Mouse (Mus musculus): ENCODE data around the gene Cactin. TPM values are rescaled to one million over a fixed set of nuclear protein-coding genes. Genes with fewer than 3 reads are reported as not detected.

The Cactin gene
- polyA plus RNA-seq, 1 experiment from 2014 or later = 35.9 TPM

- H3K9me3 ChIP-seq (ENCODE audit: control insufficient read depth, low read length) = 0 out of 2 replicates have a peak, but pooled peaks cover 2% of the 10 kb centered on the region
- 95% methylated on average over 21 of the region's 21 CpGs for WGBS
- H3K36me3 ChIP-seq (ENCODE audit: control insufficient read depth, insufficient read depth, low read length) = peaks cover 46% of the 10 kb centered on the region
- no peak for DNase-seq (ENCODE audit: low spot score)
- no peak overlapping the region for H3K4me3 ChIP-seq (ENCODE audit: low read depth, low read length)
- H3K27me3 ChIP-seq (ENCODE audit: control insufficient read depth, insufficient read depth, low read length) = no peaks in the 10 kb centered on the region
- H3K27ac ChIP-seq (replicated peaks; ENCODE audit: low read depth, low read length) = no peak overlapping the region
- H3K9ac ChIP-seq (ENCODE audit: low read length) = no peak overlapping the region
- H3K4me2 ChIP-seq (ENCODE audit: low read depth, severe bottlenecking) = no peak overlapping the region
- ATAC-seq (ENCODE audit: insufficient number of reproducible peaks, low FRiP score, low TSS enrichment, low read depth) = no peak
- no peaks in the 10 kb centered on the region for H3K4me1 ChIP-seq (ENCODE audit: control insufficient read depth, insufficient read depth, low read length)
These were observed 13.8 kb upstream of the Cactin start for GRCm38 (mm10) chr10:81306837-81307682.

DNA sequence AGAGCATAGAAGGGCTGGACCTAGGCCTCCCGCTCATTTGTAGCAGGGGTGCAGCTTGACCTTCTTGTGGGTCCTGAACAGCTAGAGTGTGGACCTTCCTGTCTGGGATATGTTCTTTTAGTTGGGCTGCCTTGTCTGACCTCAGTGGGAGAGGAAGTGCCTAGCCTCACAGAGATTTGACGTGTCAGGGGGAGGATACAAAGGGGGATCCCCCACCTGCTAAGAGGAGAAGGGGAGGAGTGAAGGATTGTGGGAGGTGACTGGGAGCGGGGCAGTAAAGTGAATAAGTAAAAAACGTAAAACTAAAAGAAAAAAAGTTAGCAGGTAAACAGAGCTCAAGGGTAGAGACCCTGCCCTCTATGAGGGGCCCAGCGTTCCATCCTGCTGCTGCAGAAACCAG, 11.3 kb upstream of the Cactin start:
- Histone ChIP-seq H3K4me1 (ENCODE audit: control insufficient read depth, insufficient read depth, low read length) (no peaks in the 10 kb centered on the region), H3K4me2 (ENCODE audit: low read depth, severe bottlenecking) (no peak overlapping the region), H3K27me3 (ENCODE audit: control insufficient read depth, insufficient read depth, low read length) (no peaks in the 10 kb centered on the region), H3K27ac (replicated peaks; ENCODE audit: low read depth, low read length) (no peak overlapping the region), H3K36me3 (ENCODE audit: control insufficient read depth, insufficient read depth, low read length) (peaks cover 50% of the 10 kb centered on the region), H3K9me3 (ENCODE audit: control insufficient read depth, low read length) (0 out of 2 replicates have a peak, but pooled peaks cover 2% of the 10 kb centered on the region), H3K4me3 (ENCODE audit: low read depth, low read length) (no peak overlapping the region), H3K9ac (ENCODE audit: low read length) (no peak overlapping the region)
- WGBS = 86% methylated on average over 5 of the region's 5 CpGs
- ATAC-seq (ENCODE audit: insufficient number of reproducible peaks, low FRiP score, low TSS enrichment, low read depth) (no peak), DNase-seq (ENCODE audit: low spot score) (no peak)

DNA sequence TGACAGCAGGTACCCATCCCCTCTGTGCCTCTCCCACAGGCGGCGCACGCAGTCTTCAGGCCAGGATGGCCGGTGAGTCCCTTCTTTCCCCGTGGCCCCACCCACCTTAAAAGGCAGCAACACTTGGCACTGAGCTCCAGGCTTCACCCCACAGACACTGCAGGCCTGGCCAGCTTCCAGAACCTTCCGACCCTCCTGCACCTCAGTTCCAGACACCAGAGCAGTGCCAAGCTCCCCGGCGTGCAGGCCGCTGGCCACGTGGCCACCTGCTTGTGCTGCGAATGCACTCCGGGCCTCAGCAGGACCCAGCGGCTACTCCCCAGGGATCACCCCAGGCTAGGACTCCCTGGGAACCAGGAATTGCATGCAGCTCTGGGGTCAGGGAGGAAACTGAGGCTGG, 7.3 kb upstream of the Cactin start:
- peaks cover 14% of the 10 kb centered on the region for H3K4me1 ChIP-seq (ENCODE audit: control insufficient read depth, insufficient read depth, low read length)
- DNase-seq (ENCODE audit: low spot score) = no peak
- no peak for ATAC-seq (ENCODE audit: insufficient number of reproducible peaks, low FRiP score, low TSS enrichment, low read depth)
- no peaks in the 10 kb centered on the region for H3K27me3 ChIP-seq (ENCODE audit: control insufficient read depth, insufficient read depth, low read length)
- peaks cover 41% of the 10 kb centered on the region for H3K36me3 ChIP-seq (ENCODE audit: control insufficient read depth, insufficient read depth, low read length)
- H3K9ac ChIP-seq (ENCODE audit: low read length) = no peak overlapping the region
- no peak overlapping the region for H3K4me3 ChIP-seq (ENCODE audit: low read depth, low read length)
- WGBS = 96% methylated on average over 13 of the region's 13 CpGs
- no peak overlapping the region for H3K27ac ChIP-seq (replicated peaks; ENCODE audit: low read depth, low read length)
- H3K9me3 ChIP-seq (ENCODE audit: control insufficient read depth, low read length) = no peaks in the 10 kb centered on the region
- no peak overlapping the region for H3K4me2 ChIP-seq (ENCODE audit: low read depth, severe bottlenecking)

GRCm38 (mm10) chr10:81314201-81314600, 6.7 kb upstream of the Cactin start:
- Histone ChIP-seq H3K4me1 (ENCODE audit: control insufficient read depth, insufficient read depth, low read length) (peaks cover 19% of the 10 kb centered on the region), H3K27me3 (ENCODE audit: control insufficient read depth, insufficient read depth, low read length) (no peaks in the 10 kb centered on the region)

GRCm38 (mm10) chr10:81315587-81315986, 5.3 kb upstream of the Cactin start:
- Histone ChIP-seq H3K4me2 (ENCODE audit: low read depth, severe bottlenecking) (no peak overlapping the region), H3K36me3 (ENCODE audit: control insufficient read depth, insufficient read depth, low read length) (peaks cover 27% of the 10 kb centered on the region), H3K27me3 (ENCODE audit: control insufficient read depth, insufficient read depth, low read length) (no peaks in the 10 kb centered on the region), H3K9ac (ENCODE audit: low read length) (no peak overlapping the region), H3K9me3 (ENCODE audit: control insufficient read depth, low read length) (no peaks in the 10 kb centered on the region), H3K4me1 (ENCODE audit: control insufficient read depth, insufficient read depth, low read length) (peaks cover 24% of the 10 kb centered on the region), H3K4me3 (ENCODE audit: low read depth, low read length) (no peak overlapping the region), H3K27ac (replicated peaks; ENCODE audit: low read depth, low read length) (no peak overlapping the region)
- DNase-seq (ENCODE audit: low spot score) (no peak), ATAC-seq (ENCODE audit: insufficient number of reproducible peaks, low FRiP score, low TSS enrichment, low read depth) (no peak)
- 96% methylated on average over 16 of the region's 16 CpGs for WGBS

More at GRCm38 (mm10) chr10:81314201-81314600, 6.7 kb upstream of the Cactin start:
- ATAC-seq (ENCODE audit: insufficient number of reproducible peaks, low FRiP score, low TSS enrichment, low read depth) (no peak), DNase-seq (ENCODE audit: low spot score) (no peak)
- no peak overlapping the region for H3K4me2 ChIP-seq (ENCODE audit: low read depth, severe bottlenecking)
- H3K36me3 ChIP-seq (ENCODE audit: control insufficient read depth, insufficient read depth, low read length) = peaks cover 36% of the 10 kb centered on the region
- WGBS = 77% methylated on average over 7 of the region's 7 CpGs
- no peak overlapping the region for H3K4me3 ChIP-seq (ENCODE audit: low read depth, low read length)
- no peak overlapping the region for H3K9ac ChIP-seq (ENCODE audit: low read length)
- no peaks in the 10 kb centered on the region for H3K9me3 ChIP-seq (ENCODE audit: control insufficient read depth, low read length)
- no peak overlapping the region for H3K27ac ChIP-seq (replicated peaks; ENCODE audit: low read depth, low read length)

- Histone ChIP-seq H3K9me3 (ENCODE audit: control insufficient read depth, low read length) (no peaks in the 10 kb centered on the region), H3K36me3 (ENCODE audit: control insufficient read depth, insufficient read depth, low read length) (peaks cover 18% of the 10 kb centered on the region), H3K4me1 (ENCODE audit: control insufficient read depth, insufficient read depth, low read length) (peaks cover 24% of the 10 kb centered on the region), H3K27ac (replicated peaks; ENCODE audit: low read depth, low read length) (no peak overlapping the region), H3K4me2 (ENCODE audit: low read depth, severe bottlenecking) (peak overlapping the region; percentile 13; the same call in 1 of the 2 replicates), H3K4me3 (ENCODE audit: low read depth, low read length) (peak overlapping the region; percentile 10; the same call in 1 of the 2 replicates), H3K27me3 (ENCODE audit: control insufficient read depth, insufficient read depth, low read length) (no peaks in the 10 kb centered on the region), H3K9ac (ENCODE audit: low read length) (peak overlapping the region; percentile 47)
- 48% methylated on average over 16 of the region's 16 CpGs for WGBS
- ATAC-seq (ENCODE audit: insufficient number of reproducible peaks, low FRiP score, low TSS enrichment, low read depth) (no peak), DNase-seq (ENCODE audit: low spot score) (peak; percentile 52)
These were observed 4.4 kb upstream of the Cactin start for GRCm38 (mm10) chr10:81316338-81317060.

- no peaks in the 10 kb centered on the region for H3K27me3 ChIP-seq (ENCODE audit: control insufficient read depth, insufficient read depth, low read length)
- ATAC-seq (ENCODE audit: insufficient number of reproducible peaks, low FRiP score, low TSS enrichment, low read depth) (no peak), DNase-seq (ENCODE audit: low spot score) (peak; percentile 49)
- no peak overlapping the region for H3K27ac ChIP-seq (replicated peaks; ENCODE audit: low read depth, low read length)
- peak overlapping the region; percentile 10; the same call in 1 of the 2 replicates for H3K4me3 ChIP-seq (ENCODE audit: low read depth, low read length)
- 13% methylated on average over 20 of the region's 20 CpGs for WGBS
- H3K9me3 ChIP-seq (ENCODE audit: control insufficient read depth, low read length) = no peaks in the 10 kb centered on the region
- H3K36me3 ChIP-seq (ENCODE audit: control insufficient read depth, insufficient read depth, low read length) = peaks cover 13% of the 10 kb centered on the region
- peaks cover 30% of the 10 kb centered on the region for H3K4me1 ChIP-seq (ENCODE audit: control insufficient read depth, insufficient read depth, low read length)
- peak overlapping the region; percentile 13; the same call in 1 of the 2 replicates for H3K4me2 ChIP-seq (ENCODE audit: low read depth, severe bottlenecking)
- peak overlapping the region; percentile 47 for H3K9ac ChIP-seq (ENCODE audit: low read length)
These were observed 3.6 kb upstream of the Cactin start for GRCm38 (mm10) chr10:81317273-81317672.

DNA sequence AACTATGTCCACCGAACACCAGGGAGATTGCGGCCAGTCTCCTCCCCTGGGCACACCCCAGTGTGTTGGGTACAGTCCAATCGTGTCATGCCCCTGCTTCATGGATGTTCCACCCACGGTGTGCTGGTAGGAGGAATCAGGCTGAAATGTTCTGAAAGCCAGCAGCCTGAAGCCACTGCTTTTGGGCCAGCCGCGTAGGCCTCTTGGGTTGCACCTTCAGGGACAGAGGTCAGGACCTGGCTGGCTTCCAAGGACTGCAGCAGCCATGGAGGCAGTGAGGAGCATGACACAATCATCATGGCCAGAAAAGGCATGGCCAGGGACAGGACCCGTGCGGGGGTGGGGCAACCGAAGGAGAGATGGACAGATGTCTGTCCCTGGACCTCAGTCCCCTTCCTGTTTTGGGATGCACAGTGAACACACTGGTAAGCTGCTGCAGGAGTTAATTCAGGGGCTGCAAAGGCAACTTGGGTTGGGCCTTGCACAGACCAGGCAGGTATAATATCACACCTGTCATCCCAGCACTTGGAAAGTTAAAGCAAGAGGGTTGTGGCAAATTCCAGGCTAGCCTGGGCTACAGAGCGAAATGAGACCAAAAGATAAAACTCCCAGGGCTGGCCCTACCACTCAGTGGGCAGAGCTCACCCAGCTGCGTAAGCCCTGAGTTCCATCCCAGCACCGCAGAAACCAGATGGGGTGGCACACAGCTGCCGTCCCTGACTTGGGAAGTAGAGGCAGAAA, 2.1 kb upstream of the Cactin start:
- H3K27ac ChIP-seq (replicated peaks; ENCODE audit: low read depth, low read length) = no peak overlapping the region
- no peak overlapping the region for H3K4me3 ChIP-seq (ENCODE audit: low read depth, low read length)
- no peaks in the 10 kb centered on the region for H3K27me3 ChIP-seq (ENCODE audit: control insufficient read depth, insufficient read depth, low read length)
- H3K36me3 ChIP-seq (ENCODE audit: control insufficient read depth, insufficient read depth, low read length) = peaks cover 18% of the 10 kb centered on the region
- DNase-seq (ENCODE audit: low spot score) (no peak), ATAC-seq (ENCODE audit: insufficient number of reproducible peaks, low FRiP score, low TSS enrichment, low read depth) (no peak)
- no peaks in the 10 kb centered on the region for H3K9me3 ChIP-seq (ENCODE audit: control insufficient read depth, low read length)
- H3K9ac ChIP-seq (ENCODE audit: low read length) = 0 out of 2 replicates have a peak overlapping the region, but pooled peaks have one; percentile 12
- peaks cover 32% of the 10 kb centered on the region for H3K4me1 ChIP-seq (ENCODE audit: control insufficient read depth, insufficient read depth, low read length)
- H3K4me2 ChIP-seq (ENCODE audit: low read depth, severe bottlenecking) = peak overlapping the region; percentile 71
- WGBS = 91% methylated on average over 13 of the region's 13 CpGs
